Mouse (Mus musculus) heart, adult 2 months (tissue): ENCODE data around the gene Slc24a3.

Source experiments
- CTCF ChIP-seq: fragments of 200-600 bp; IDR thresholded peaks from 2 replicates; pipeline ENCODE4 v1.8.1; 2022; ENCODE audit warnings: antibody characterized with exemption, mild to moderate bottlenecking, moderate library complexity
- EP300 ChIP-seq: fragments of 200-500 bp; IDR thresholded peaks from 2 replicates; pipeline ENCODE4 v1.6.1; 2011; ENCODE audit warnings: low read depth, low read length, control low read depth; ENCODE audit not compliant: insufficient read depth
- POLR2A ChIP-seq: fragments of 200-500 bp; IDR thresholded peaks from 2 replicates; pipeline ENCODE4 v1.6.1; 2011; ENCODE audit warnings: mild to moderate bottlenecking, low read depth, low read length, control low read depth; ENCODE audit not compliant: insufficient read depth

DNA sequence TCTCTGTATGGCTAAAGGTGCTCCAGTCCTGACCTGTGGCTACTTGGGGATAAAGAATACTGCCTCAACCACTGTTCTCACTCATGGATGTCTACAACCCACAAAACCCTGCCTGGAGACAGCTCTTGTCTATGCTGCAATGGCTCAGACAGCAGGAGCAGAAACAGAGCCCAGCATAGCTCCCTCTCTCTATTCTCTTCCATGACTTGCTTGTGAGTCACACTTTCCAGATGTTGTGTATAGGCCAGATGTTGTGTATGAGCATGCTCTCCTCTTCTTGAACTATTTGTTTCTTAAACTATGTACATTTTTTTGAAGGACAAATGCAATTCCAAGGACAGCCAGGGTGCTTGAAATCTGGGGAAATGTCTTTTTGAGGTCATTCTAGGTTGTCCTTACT, 101.4 kb downstream of the Slc24a3 start:
- TF ChIP-seq CTCF (no peak), EP300 (no peak), POLR2A (no peak)
